Mouse (Mus musculus) cerebellum, adult 2 months (tissue): ENCODE data around the gene 9330182L06Rik. TPM values are rescaled to one million over a fixed set of nuclear protein-coding genes. Genes with fewer than 3 reads are reported as not detected.

Experiments
- DNase-seq, 2 experiments: peaks; one replicate each; pipeline ENCODE4 v3.0.0; 2021
- H3K27ac ChIP-seq: fragments of 200-500 bp; 2 replicates; pipeline ENCODE4 v1.5.1; 2012; ENCODE audit warnings: low read length, control low read depth, inconsistent platforms; ENCODE audit not compliant: insufficient read depth
- H3K27me3 ChIP-seq: fragments of 200-500 bp; 2 replicates; pipeline ENCODE4 v1.6.1; 2012; ENCODE audit warnings: inconsistent platforms, mild to moderate bottlenecking, low read length, moderate library complexity; ENCODE audit not compliant: control insufficient read depth, insufficient read depth
- H3K4me1 ChIP-seq: fragments of 200-500 bp; 2 replicates; pipeline ENCODE4 v1.6.1; 2011; ENCODE audit warnings: low read length; ENCODE audit not compliant: control insufficient read depth, insufficient read depth
- H3K4me3 ChIP-seq: fragments of 200-500 bp; replicated peaks from 2 replicates; pipeline ENCODE3; 2011; ENCODE audit warnings: mild to moderate bottlenecking, low read depth, low read length, control low read depth; ENCODE audit not compliant: insufficient read depth
- CTCF ChIP-seq: fragments of 200-500 bp; IDR thresholded peaks from 2 replicates; pipeline ENCODE4 v1.5.1; 2011; ENCODE audit warnings: low read depth, mild to moderate bottlenecking, control low read depth, low read length, moderate library complexity, borderline replicate concordance; ENCODE audit not compliant: insufficient read depth
- POLR2A ChIP-seq: fragments of 200-500 bp; IDR thresholded peaks from 2 replicates; pipeline ENCODE4 v1.6.1; 2011; ENCODE audit warnings: low read length, control low read depth, borderline replicate concordance; ENCODE audit not compliant: insufficient read depth
- WGBS: fragments of 180-500 bp; shearing (Covaris S2); methylation state at CpG from one replicate; pipeline ENCODE4 v1.1.7; 2018; 5-methylcytosine and 5-hydroxymethylcytosine counted together
- polyA plus RNA-seq: library from polyadenylated mRNA; depleted of rRNA; stranded (reverse); fragments of >200 nt; gene quantifications from 2 replicates; pipeline ENCODE4 v1.2.3, GENCODE M21; 2012

Gene 9330182L06Rik
- polyA plus RNA-seq, 1 experiment = 28.3 TPM

DNA sequence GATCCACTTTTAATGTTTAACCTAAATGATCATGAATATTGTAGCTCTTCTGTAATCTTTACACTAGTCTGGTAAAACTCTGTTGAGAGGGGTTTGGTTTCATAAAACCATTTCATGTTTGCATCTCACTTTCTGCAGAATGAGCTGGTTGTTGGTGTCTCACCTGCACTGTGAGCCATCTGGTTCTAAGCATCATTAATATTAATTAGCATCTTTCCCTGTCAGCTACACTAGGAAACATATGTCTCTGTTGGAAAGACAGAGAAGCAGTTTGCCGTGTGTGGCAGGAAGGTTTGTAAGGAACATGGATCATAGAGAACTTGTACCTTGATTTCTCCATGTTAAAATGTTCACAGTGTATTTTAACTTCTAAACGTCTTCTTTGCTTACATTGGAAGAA is 158.5 kb downstream of the 9330182L06Rik start:
- no peak overlapping the region for H3K4me3 ChIP-seq
- DNase-seq = no peak
- 42% methylated on average over 2 of the region's 2 CpGs for WGBS

DNA sequence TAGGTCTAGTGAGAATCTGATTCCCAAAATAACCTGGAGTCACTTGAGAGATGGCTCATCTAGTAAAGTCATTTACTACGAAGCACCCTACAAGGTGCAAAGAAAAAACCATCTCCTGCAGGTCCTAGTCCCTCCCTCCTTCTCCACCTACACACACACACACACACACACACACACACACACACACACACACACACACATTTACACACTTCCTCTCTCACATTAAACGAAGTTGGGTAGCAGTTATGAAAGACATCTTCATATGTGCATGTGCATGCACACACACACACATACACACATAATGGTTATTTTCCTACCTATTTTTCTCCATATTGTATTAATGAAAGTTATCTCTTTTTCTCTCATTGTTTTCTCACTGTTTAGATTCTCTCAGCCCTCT is 161.2 kb downstream of the 9330182L06Rik start:
- Histone ChIP-seq H3K27ac (no peak overlapping the region), H3K27me3 (no peaks in the 10 kb centered on the region), H3K4me1 (no peaks in the 10 kb centered on the region), H3K4me3 (no peak overlapping the region)
- no peak for DNase-seq
- 71% methylated on average over 2 of the region's 2 CpGs for WGBS
- TF ChIP-seq CTCF (no peak), POLR2A (no peak)

More for the DNA sequence above, 158.5 kb downstream of the 9330182L06Rik start:
- H3K27ac ChIP-seq = no peak overlapping the region
- TF ChIP-seq POLR2A (no peak), CTCF (no peak)
- no peaks in the 10 kb centered on the region for H3K4me1 ChIP-seq
- no peaks in the 10 kb centered on the region for H3K27me3 ChIP-seq

GRCm38 (mm10) chr5:9427581-9428241 is 161.8 kb downstream of the 9330182L06Rik start:
- peak; percentile 47 to 67 for DNase-seq
- Histone ChIP-seq H3K4me1 (no peaks in the 10 kb centered on the region), H3K4me3 (no peak overlapping the region), H3K27me3 (no peaks in the 10 kb centered on the region), H3K27ac (no peak overlapping the region)
- TF ChIP-seq POLR2A (no peak), CTCF (peak; percentile 63; the same call in 1 of the 2 replicates)
- WGBS = 48% methylated on average over 10 of the region's 10 CpGs

DNA sequence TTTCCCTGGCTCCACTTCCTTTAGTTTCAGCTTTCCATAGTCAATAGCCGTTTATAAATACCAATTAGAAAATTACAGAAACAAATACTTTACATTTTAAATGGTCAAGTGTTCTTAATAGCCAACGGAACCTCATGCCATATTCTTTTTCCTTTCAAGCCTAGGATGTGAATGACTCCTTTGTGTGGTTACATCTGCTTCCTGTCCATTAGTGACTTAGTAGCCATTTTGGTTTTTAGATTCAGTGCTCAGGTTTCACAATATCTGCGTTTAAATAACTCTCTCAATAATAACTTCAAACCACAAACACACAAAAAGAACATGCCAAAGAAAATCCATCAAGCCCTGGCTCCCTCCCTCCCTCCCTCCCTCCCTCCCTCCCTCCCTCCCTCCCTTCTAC is 162.8 kb downstream of the 9330182L06Rik start:
- 77% methylated on average over 3 of the region's 3 CpGs for WGBS
- DNase-seq = no peak
- no peaks in the 10 kb centered on the region for H3K27me3 ChIP-seq
- TF ChIP-seq POLR2A (no peak), CTCF (no peak)
- H3K4me3 ChIP-seq = no peak overlapping the region
- H3K4me1 ChIP-seq = no peaks in the 10 kb centered on the region
- no peak overlapping the region for H3K27ac ChIP-seq

- 50% methylated on average over 1 of the region's 1 CpGs for WGBS
- H3K4me1 ChIP-seq = peaks cover 3% of the 10 kb centered on the region; the same call in 1 of the 2 replicates
- no peak for TF ChIP-seq CTCF
- no peak for TF ChIP-seq POLR2A
- no peak overlapping the region for H3K4me3 ChIP-seq
- no peaks in the 10 kb centered on the region for H3K27me3 ChIP-seq
- H3K27ac ChIP-seq = no peak overlapping the region
- no peak for DNase-seq
Measured at GRCm38 (mm10) chr5:9446146-9446545, 180.2 kb downstream of the 9330182L06Rik start.

GRCm38 (mm10) chr5:9448931-9449330 is 183.0 kb downstream of the 9330182L06Rik start:
- H3K4me1 ChIP-seq = peaks cover 3% of the 10 kb centered on the region; the same call in 1 of the 2 replicates
- peak; percentile 56 to 87 for DNase-seq
- TF ChIP-seq POLR2A (no peak), CTCF (no peak)
- no peak overlapping the region; the same call in 1 of the 2 replicates for H3K27ac ChIP-seq
- H3K27me3 ChIP-seq = no peaks in the 10 kb centered on the region
- WGBS = 7% methylated on average over 6 of the region's 6 CpGs
- H3K4me3 ChIP-seq = no peak overlapping the region

DNA sequence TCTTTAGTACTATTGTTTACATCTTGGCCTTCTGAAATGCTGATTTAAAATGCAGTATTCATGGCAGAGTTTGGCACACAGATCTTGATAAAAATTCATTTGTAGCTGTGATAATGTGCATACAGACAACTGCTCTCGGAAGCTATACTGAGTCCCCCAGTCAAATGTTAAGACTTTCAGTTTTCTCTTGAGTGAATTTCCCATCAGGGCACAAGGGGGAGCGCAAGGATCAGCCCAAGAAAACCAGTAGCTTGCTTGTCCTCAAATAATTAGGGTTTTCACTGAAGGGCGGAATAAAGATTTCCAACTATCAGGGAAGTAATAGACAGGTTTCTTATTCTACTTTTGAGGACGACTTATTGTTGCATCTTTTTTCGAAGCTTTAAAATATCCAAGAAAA is 183.7 kb downstream of the 9330182L06Rik start:
- Histone ChIP-seq H3K27me3 (no peaks in the 10 kb centered on the region), H3K4me3 (no peak overlapping the region), H3K4me1 (peaks cover 3% of the 10 kb centered on the region; the same call in 1 of the 2 replicates), H3K27ac (no peak overlapping the region; the same call in 1 of the 2 replicates)
- 30% methylated on average over 5 of the region's 5 CpGs for WGBS
- DNase-seq = peak; percentile 59 to 65
- no peak for TF ChIP-seq POLR2A
- peak; percentile 59; the same call in 1 of the 2 replicates for TF ChIP-seq CTCF

GRCm38 (mm10) chr5:9453298-9453697 is 187.4 kb downstream of the 9330182L06Rik start:
- H3K4me1 ChIP-seq = peaks cover 3% of the 10 kb centered on the region; the same call in 1 of the 2 replicates
- no peak overlapping the region for H3K27ac ChIP-seq
- WGBS = 99% methylated on average over 2 of the region's 2 CpGs
- DNase-seq = no peak
- H3K27me3 ChIP-seq = no peaks in the 10 kb centered on the region
- no peak overlapping the region for H3K4me3 ChIP-seq
- no peak for TF ChIP-seq POLR2A
- no peak for TF ChIP-seq CTCF
